Mouse (Mus musculus) macrophage (primary cell): ENCODE results near the gene Gjc2. TPM values are rescaled to one million over a fixed set of nuclear protein-coding genes. Genes with fewer than 3 reads are reported as not detected.

Experiments
- H3K27ac ChIP-seq: fragments of 350-480 bp; formaldehyde crosslinking; 2 replicates; pipeline ENCODE4 v1.9.0; 2021
- H3K36me3 ChIP-seq: fragments of 350-480 bp; formaldehyde crosslinking; 2 replicates; pipeline ENCODE4 v1.9.0; 2021; ENCODE audit errors: inconsistent target
- H3K4me3 ChIP-seq: fragments of 350-480 bp; formaldehyde crosslinking; 2 replicates; pipeline ENCODE4 v1.9.0; 2021; ENCODE audit errors: inconsistent target
- H3K79me2 ChIP-seq: fragments of 350-480 bp; formaldehyde crosslinking; 2 replicates; pipeline ENCODE4 v1.9.0; 2021; ENCODE audit errors: inconsistent target
- WGBS: methylation state at CpG from one replicate; pipeline ENCODE4 v1.1.7; 2026; ENCODE audit warnings: inconsistent platforms; ENCODE audit not compliant: missing documents; 5-methylcytosine and 5-hydroxymethylcytosine counted together
- polyA plus RNA-seq: library from polyadenylated mRNA; stranded (reverse); fragments of 250-400 nt; gene quantifications from 3 replicates; pipeline ENCODE4 v1.2.4, GENCODE M21; 2018; ENCODE audit warnings: inconsistent platforms
- total RNA-seq, 78 experiments: library from RNA; depleted of rRNA; stranded (reverse); fragments of 250-400 nt; gene quantifications; 1 replicate in 9 of 78; 2 replicates in 24 of 78; 3 replicates in 43 of 78; 4 replicates in 2 of 78; pipeline ENCODE4 v1.2.4; 2018; ENCODE audit warnings: inconsistent platforms in 56 of 78

Gene Gjc2
- not detected for total RNA-seq (2018; cell fraction: chromatin; rRNA removed)
- total RNA-seq (2018; cell fraction: cytosol; rRNA removed): not detected
- under 1 TPM in 1 of 26 experiments, not detected in 25; 0.44 TPM for total RNA-seq (2018; cell fraction: nucleus; rRNA removed)
- not detected in 3 replicates for polyA plus RNA-seq

DNA sequence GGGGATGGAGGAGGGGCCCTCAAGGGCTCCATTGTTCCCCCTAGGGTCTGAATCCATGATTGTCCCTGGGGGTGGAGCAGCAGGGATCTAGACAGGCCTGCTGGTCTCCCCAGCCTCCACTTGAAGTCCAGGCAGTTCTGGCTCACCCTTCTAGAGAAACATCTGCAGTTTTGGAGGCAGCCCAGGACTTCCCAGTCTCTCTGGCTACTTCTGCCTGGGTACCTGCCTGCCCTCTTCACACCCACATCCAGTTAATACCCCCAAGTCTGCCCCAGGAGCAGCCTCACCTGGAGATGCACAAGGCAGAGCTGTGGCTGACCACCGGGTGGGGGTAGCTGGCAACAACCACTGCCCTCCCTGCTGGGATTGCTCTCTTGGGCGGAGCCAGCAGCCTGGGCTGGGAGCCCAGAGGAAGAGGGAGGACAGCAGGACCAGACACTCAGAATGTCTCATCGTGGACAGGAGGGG is at the start of gene Gjc2:
Gjc2 (minus strand) TSS at position 350 of the 468 bp plus-strand sequence.
- Histone ChIP-seq H3K4me3 (no peak within 1 kb of the TSS), H3K79me2 (no peaks in the 10 kb centered on the region), H3K27ac (no peak within 1 kb of the TSS), H3K36me3 (peaks cover 15% of the 10 kb centered on the region; the same call in 1 of the 2 replicates)
- WGBS: 87% methylated on average over 3 of the region's 3 CpGs

DNA sequence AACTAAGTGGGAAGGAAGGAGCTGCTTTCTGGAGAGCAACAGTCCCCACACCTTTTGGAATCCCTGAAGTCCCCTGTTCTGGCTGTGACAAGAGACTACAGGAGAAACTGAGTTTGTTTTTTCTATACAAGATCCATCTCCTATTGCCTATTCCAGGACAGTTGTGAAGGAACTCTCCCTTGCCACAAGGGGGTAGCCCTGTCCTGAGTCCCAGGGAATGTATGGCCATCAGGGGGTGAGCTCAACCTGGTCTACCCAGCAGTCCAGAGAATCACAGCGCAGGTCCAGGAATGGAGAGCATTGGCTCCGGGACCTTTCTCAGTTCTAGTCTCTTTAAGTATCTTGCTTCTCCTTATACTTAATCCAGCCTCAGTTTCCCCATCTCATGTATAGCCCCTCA is 49.8 kb upstream of the Gjc2 start:
- peaks cover 8% of the 10 kb centered on the region; the same call in 1 of the 2 replicates for H3K79me2 ChIP-seq
- no peaks in the 10 kb centered on the region for H3K36me3 ChIP-seq
- WGBS: 89% methylated on average over 2 of the region's 2 CpGs
- no peak overlapping the region for H3K27ac ChIP-seq
- no peak overlapping the region for H3K4me3 ChIP-seq

DNA sequence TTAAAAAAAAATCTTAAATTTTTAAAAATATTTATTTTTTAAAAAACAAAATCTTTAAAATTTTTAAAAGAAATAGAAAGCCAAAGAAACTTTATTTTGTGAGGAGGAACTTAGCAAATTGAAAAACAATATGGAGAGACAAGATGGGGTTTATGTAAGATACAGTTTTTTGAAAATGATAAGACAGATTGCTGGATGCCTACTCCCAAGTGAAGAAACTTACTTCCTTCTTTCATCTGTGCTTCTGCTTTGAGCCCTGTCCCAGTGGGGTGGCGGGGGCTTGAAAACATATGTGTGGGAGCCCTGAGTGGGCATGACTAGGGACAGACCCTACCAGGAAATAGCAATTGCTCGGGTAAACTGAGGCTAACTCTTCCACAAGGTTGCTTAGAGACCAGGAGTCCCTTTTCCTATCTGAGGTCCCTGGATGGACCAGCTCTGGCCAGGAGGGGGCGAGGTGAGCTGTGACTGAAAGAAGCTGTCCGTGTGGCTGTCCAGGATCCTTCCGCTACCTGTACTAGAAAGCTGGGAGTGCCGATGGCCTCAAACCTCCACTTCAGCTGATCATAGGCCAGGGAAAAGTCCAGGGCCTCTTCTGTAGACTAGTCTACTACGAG is 47.2 kb upstream of the Gjc2 start:
- H3K27ac ChIP-seq: 0 out of 2 replicates have a peak overlapping the region, but pooled peaks have one; percentile 5
- no peaks in the 10 kb centered on the region for H3K36me3 ChIP-seq
- H3K4me3 ChIP-seq: no peak overlapping the region
- 19% methylated on average over 7 of the region's 7 CpGs for WGBS
- peaks cover 33% of the 10 kb centered on the region for H3K79me2 ChIP-seq

DNA sequence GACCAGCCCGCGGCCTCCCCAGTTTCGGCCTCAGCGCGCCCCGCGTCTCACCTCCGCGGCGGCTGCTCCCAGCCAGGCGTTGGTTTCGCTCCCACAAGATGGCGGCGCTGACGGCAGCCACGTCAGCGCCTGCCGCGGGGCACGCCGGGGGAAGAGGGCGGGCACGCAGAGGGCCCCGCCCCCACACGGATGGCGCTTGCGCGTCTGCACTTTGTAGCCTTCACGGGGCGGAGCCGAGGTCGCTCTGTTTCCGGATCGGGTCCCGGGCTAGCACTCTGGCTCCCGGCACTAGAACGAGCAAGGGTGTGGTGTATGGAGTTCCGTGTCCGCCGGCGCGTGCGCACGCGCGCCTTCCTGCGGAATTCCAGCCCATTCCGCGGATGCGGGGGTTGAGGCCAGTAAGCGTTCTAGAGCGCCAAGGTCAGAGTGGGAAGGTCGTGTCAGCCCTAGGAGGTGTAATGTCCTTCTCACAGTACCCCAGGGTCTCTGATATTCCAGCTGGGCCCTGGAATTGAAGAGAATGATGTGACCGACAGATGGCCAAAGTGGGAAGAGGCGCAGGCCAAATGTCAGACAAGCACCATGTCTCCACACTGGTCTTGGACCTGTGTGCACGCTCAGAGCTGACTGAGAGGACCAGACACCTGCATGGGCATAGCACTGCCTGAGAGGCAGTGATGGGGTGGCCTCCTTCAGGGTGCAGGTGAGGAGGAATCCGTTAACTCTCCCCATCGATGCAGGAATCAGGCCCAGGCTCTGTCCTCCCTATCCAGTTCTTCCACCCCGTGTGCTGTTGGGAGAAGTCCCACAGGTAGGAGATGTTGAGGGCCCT is 45.3 kb upstream of the Gjc2 start, which contains the start of gene Arf1:
Arf1 (minus strand) TSS at position 149 of the 832 bp plus-strand sequence.
- Histone ChIP-seq H3K27ac (peak within 1 kb of the TSS; percentile 96), H3K79me2 (peaks cover 52% of the 10 kb centered on the region), H3K36me3 (no peaks in the 10 kb centered on the region), H3K4me3 (peak within 1 kb of the TSS; percentile 100)
- 6% methylated on average over 58 of the region's 59 CpGs for WGBS

DNA sequence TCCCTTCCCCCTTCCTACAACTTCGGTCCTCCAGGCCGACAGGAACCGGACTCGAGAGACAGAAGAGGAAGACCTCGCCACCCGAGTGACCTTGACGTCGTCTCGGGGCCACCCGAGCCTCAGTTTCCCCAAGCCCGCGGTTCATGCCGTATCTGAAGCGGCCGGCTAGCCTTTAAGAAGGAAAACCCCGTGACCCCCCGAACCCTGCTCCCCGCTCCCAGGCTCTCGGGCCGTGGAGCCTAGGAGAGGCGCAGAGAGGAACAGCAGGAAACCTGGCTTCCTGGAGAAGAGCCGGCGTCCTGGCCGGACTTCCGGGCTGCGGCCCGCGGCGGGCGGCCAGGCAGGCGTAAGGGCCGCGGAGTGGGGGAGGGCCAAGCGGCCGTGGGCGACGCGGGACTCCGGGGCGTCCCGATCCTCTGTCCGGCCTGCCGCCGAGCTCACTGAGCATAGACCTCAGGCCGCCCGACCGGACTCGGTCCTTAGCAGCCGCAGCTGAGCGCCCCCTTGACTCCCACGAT is 44.6 kb upstream of the Gjc2 start:
- Histone ChIP-seq H3K27ac (peak overlapping the region; percentile 96), H3K79me2 (peaks cover 59% of the 10 kb centered on the region), H3K4me3 (peak overlapping the region; percentile 100), H3K36me3 (no peaks in the 10 kb centered on the region)
- under 1% methylated on average over 50 of the region's 51 CpGs for WGBS

DNA sequence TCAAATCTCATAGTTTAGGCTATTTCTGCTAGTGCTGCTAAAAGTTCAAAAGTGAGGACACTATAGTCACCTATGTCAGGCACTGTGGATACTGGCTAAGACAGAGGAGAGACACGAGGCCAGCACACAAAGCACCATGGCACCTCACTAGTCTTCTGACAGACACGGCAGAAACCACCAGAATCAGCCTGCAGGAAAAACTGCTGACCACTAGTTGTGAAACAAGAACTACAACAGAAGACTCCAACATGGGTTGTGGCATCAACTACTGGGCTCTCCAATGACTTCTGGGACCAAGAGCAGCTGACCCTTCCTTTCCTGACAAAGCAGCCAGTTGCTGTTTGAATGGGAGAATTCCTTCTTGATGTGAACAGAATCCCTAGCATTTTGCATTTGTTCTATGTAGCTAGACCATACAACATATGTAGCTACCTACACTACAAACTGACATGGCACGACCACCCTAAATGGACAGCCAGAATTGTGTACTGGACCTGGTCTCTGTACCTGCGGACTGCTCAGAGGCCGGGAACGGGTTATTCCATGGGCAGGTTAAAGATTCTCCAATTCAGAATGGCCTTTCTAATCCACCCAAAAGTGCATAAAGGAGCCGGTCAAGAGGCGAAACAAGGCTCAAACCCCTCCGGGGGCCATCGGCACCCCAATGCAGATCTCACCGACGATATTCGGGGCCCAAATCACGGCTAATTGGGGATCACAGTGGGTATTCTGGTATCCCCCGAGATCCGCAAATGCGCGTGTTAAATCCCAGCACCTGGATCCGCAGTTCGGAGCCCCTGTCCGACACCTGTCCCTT is 44.0 kb upstream of the Gjc2 start:
- peak overlapping the region; percentile 100 for H3K4me3 ChIP-seq
- no peaks in the 10 kb centered on the region for H3K36me3 ChIP-seq
- H3K79me2 ChIP-seq: peaks cover 65% of the 10 kb centered on the region
- 2% methylated on average over 21 of the region's 21 CpGs for WGBS
- H3K27ac ChIP-seq: peak overlapping the region; percentile 96

DNA sequence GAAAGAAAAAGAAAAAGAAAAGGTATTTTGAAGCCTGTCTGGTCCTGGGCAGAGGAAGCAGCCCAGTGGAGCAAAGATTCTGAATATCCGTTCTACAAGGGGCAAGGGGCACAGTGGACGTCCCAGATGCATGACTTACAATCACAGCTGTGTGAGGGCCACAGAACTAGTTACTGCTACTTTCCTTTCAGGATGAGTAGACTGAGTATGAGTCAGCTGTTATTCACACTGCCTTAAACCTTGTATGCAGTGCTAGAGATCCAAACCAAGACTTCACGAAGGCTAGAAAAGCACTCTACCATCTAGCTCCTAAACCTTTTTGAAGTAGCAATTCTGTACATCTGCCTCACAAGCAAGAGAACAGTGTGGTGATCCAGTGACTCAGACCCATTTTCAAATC is 43.2 kb upstream of the Gjc2 start:
- H3K4me3 ChIP-seq: peak overlapping the region; percentile 100
- 35% methylated on average over 3 of the region's 3 CpGs for WGBS
- H3K79me2 ChIP-seq: peaks cover 73% of the 10 kb centered on the region
- peak overlapping the region; percentile 96 for H3K27ac ChIP-seq
- H3K36me3 ChIP-seq: no peaks in the 10 kb centered on the region

DNA sequence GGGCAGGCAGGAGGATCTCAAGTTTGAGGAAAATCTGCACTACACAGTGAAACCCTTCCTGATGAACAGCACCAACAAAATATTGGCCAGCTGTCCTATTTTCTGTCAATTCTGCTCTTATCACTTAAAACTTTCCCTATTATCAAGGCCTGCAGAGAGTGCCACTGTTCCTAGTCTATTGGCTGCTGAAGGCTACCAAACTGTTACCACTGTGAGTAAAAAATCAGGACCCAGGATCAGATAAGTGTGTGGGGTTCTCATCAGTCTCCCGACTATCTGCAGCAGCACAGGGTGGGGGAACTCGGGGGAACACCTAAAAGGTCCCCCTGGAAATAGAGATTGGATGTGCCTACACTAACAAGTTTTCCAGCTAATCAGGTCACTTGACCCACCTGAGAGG is 42.2 kb upstream of the Gjc2 start:
- Histone ChIP-seq H3K27ac (no peak overlapping the region), H3K36me3 (peaks cover 3% of the 10 kb centered on the region; the same call in 1 of the 2 replicates)
- 67% methylated on average over 2 of the region's 2 CpGs for WGBS

DNA sequence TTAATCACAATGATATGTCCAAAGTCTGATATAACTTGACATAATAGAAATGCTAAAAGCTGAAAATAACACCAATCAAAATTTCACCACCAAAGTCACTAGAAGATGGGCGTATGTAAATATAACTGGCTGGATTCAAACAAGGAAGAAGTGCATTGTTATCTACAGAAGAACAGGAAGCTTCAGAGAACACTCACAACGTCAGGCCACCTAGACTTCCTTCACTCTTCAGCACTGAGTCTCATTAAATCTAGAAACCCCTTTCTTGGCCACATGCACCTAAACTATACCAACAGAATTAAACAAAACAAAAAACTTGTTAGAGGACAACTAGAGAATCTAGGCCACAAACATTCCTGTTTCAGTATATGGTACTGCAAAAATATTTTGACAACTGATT is 41.5 kb upstream of the Gjc2 start:
- Histone ChIP-seq H3K4me3 (no peak overlapping the region), H3K79me2 (peaks cover 91% of the 10 kb centered on the region), H3K36me3 (peaks cover 10% of the 10 kb centered on the region; the same call in 1 of the 2 replicates), H3K27ac (no peak overlapping the region)
- WGBS: 13% methylated on average over 2 of the region's 2 CpGs

More for the DNA sequence above, 42.2 kb upstream of the Gjc2 start:
- Histone ChIP-seq H3K79me2 (peaks cover 84% of the 10 kb centered on the region), H3K4me3 (no peak overlapping the region)

DNA sequence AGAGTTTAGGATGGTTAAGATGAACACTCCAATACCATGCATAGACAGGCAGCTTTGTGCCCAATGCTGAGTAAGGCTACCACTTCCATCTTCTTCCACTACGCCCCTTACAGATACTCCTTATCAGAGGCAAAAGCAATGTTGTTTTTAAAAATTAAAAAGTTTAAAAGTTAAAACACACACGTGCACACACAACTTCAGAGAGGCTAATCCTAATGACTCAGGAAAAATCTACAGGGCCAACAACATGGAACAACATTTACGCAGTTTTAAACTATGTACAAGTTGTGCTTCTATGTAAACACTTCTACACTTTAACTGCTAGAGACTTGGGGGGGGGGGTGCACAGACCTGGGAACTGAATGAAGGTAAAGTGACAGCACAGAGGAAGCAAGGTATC is 41.0 kb upstream of the Gjc2 start:
- peaks cover 11% of the 10 kb centered on the region; the same call in 1 of the 2 replicates for H3K36me3 ChIP-seq
- H3K4me3 ChIP-seq: no peak overlapping the region
- 44% methylated on average over 2 of the region's 3 CpGs for WGBS
- H3K79me2 ChIP-seq: peaks cover 93% of the 10 kb centered on the region
- H3K27ac ChIP-seq: no peak overlapping the region

DNA sequence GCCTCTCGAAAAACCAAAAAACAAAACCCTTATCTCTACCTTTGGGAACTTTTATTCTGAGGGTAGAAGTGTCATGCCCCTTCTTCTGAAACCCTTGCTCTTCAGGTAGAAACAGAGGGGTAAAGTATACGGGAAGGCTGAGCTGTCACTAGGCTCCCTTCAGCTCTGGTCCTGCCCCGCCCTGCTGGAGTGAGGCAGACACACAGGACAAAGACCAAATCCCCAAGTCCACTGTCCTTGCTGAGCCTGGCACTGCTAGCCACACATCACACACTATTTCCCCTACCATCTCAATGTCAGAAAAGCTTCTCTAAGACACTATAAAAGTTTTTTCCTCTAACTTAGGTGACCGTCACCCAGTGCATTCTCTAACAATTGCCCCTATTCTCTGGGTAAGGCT is 39.3 kb upstream of the Gjc2 start:
- H3K4me3 ChIP-seq: no peak overlapping the region
- H3K36me3 ChIP-seq: peaks cover 11% of the 10 kb centered on the region; the same call in 1 of the 2 replicates
- 97% methylated on average over 4 of the region's 4 CpGs for WGBS
- no peak overlapping the region for H3K27ac ChIP-seq
- H3K79me2 ChIP-seq: peaks cover 100% of the 10 kb centered on the region

DNA sequence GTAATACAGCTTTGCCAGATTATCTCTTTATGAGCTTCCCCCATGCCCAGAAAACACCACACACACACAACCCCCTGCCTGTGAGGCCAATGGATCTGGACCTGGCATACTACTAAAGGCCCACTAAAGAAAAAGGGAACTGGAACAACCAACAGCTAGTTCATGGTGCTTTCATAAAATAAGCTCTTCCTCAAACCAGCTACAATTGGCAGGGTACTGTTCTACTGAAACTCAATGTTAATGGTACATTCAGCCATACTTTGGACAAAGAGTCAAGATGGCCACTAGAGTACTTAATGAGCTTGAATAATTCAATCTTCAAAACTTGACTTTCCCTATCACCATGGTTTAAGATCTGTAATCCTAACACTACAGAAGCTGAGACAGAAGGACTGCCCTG is 38.6 kb upstream of the Gjc2 start:
- Histone ChIP-seq H3K79me2 (peaks cover 100% of the 10 kb centered on the region), H3K27ac (peak overlapping the region; percentile 15; the same call in 1 of the 2 replicates), H3K4me3 (no peak overlapping the region), H3K36me3 (peaks cover 11% of the 10 kb centered on the region; the same call in 1 of the 2 replicates)

DNA sequence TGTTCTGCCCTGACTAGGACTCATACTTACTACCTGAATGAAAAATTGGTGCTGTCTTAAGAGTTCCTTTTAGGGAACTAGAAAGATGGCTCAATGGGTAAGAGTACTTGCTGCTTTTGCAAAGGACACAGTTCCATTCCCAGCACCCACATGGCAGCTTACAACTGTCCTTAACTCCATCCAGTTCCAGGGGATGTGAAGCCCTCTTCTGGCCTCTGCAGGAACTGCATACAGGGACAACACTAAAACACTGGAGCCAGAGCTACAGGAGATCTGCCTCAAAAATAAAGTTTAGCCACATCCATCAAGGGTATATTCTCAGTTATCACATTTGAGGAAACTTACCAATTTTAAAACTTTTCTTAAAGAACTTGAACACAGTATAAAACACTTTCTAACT is 36.1 kb upstream of the Gjc2 start:
- Histone ChIP-seq H3K79me2 (peaks cover 100% of the 10 kb centered on the region), H3K36me3 (peaks cover 21% of the 10 kb centered on the region; the same call in 1 of the 2 replicates), H3K4me3 (no peak overlapping the region), H3K27ac (no peak overlapping the region)
